Mouse (Mus musculus) liver, adult (tissue): ENCODE results near the gene Nop16.

ENCODE experiments used
- GATA4 ChIP-seq: IDR thresholded peaks from 2 replicates; pipeline ENCODE4 v1.6.1; 2014; ENCODE audit warnings: mild to moderate bottlenecking, low read length; ENCODE audit not compliant: insufficient replicate concordance

Nop16 gene

DNA sequence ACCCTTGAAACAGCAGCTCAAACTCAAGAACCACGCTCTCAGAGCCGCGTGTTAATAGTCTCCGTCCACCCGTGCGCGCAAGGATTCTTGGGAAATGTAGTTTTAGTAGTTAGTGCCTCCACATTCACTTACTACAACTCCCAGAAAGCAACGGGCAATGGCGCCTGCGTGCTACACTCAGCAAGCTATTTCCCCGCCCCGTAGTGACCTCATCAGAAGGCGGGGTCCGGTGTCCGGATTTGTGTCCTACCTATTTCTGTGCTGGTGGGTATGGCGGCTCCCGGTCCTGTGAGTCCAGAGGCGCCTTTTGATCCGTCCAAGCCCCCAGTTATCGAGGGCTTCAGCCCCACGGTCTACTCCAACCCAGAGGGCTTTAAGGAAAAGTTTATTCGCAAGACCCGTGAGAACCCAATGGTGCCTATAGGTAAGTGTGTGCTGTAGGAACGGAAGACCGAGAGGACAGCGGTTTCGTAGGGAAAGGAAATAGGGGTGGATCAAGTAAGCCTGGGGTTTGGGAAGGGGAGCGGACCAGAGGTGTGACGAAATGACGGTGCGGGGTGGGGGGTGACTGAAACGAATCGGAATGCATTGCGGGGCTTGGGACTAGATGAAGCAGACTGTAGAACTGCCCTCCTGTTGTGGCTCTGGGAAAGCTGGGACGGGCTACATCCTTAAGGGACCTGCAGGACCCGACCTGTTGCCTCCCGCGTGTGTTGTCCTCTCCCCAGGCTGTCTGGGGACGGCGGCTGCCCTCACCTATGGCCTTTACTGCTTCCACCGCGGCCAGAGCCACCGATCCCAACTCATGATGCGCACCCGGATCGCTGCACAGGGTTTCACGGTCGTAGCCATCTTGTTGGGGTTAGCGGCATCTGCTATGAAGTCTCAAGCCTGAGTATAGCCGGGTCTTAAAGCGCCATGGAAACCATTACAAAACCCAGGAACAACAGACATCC, at the start of gene Nop16, which contains the start of gene Higd2a:
Gene Nop16 (minus strand): TSS at position 95 of the 956 bp plus-strand sequence.
Gene Higd2a (plus strand): TSS at position 212 of the 956 bp plus-strand sequence.
- no peak for TF ChIP-seq GATA4

DNA sequence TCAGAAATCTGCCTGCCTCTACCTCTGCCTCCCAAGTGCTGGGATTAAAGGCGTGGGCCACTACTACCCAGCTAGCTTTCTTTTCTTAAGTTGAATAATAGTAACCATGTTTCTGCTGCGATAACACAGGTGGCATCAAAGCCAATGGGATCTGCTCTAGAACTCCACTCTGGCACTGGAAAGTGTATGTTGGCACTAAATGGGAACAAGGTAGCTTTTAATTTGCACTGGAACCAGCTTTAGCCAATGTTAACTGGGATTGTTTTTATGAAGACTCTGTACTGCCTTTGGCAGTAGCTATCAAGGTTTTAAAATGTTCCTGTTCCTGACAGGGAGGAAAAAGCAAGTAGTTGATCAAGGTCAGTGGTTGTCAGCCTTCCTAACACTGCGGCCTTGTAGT, 45.1 kb upstream of the Nop16 start:
- no peak for TF ChIP-seq GATA4

DNA sequence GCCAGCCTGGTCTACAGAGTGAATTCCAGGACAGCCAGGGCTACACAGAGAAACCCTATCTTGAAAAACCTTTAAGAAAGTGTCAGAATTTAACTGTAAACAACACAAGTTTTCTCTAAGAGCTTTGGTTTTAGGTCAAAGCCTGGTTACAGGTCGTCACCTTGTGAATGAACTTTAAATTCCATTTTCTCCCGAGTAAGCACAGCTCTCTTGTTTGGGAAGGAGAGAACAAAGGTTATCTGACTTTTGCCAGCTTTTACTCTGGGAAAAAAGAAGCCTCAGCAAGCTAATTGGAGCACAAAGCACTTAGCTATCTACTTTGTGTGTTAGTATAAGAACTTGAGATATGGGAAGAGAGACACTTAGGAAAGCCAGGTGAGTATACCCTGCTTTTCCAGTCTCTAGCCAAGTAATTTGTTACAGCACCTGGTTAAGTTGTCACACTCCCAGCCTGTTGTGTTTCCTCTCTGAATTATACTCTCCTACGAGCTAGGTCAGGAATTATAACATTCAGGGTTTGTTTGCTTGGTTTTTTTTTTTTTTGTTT, 42.9 kb upstream of the Nop16 start:
- no peak for TF ChIP-seq GATA4

DNA sequence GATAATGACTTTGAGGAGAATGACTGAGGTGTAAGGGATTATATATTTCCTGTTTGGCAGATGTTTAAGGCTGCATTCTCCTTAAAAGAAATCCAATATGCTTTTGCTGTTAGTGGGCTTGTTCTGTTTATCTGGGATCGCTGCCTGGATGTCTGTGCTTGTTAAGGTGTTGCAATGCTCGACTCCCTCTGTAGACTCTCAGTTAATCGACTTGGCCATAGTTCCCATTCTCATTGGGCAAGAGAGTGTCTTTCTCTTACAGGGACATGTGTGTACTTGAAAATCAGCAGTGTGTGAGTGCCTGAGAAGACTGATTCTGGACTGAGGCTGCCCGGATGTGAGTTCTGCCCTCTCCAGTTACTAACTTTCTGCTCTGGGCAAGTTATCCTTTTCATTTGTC, 39.2 kb upstream of the Nop16 start:
- no peak for TF ChIP-seq GATA4

DNA sequence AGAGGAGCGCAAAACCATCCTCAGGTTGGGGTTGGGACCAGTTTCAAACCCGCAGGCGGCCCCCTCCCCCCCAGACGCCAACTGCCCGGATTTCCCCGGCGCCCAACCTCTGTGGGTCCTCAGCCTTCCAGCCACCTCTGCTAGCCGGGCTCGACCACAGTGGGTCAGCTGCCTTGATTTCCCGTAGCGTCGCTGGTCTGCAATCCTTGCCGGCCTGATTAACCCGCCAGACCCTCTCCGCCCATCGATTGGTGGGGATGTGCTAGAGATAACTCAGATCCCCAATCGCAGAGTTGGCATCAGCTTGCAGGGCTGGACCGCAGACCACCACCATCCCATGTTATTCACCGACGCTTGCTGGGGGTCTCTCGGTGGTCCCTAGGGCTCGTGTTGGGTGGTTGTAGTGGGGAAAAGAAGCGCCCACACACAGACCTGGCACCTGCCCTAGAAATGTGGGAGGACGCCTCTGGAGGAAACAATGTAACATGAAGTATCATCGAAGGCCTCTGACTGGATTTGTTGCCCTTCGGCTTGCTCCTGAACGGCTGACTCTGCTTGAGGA, 32.2 kb upstream of the Nop16 start:
- TF ChIP-seq GATA4 = no peak

DNA sequence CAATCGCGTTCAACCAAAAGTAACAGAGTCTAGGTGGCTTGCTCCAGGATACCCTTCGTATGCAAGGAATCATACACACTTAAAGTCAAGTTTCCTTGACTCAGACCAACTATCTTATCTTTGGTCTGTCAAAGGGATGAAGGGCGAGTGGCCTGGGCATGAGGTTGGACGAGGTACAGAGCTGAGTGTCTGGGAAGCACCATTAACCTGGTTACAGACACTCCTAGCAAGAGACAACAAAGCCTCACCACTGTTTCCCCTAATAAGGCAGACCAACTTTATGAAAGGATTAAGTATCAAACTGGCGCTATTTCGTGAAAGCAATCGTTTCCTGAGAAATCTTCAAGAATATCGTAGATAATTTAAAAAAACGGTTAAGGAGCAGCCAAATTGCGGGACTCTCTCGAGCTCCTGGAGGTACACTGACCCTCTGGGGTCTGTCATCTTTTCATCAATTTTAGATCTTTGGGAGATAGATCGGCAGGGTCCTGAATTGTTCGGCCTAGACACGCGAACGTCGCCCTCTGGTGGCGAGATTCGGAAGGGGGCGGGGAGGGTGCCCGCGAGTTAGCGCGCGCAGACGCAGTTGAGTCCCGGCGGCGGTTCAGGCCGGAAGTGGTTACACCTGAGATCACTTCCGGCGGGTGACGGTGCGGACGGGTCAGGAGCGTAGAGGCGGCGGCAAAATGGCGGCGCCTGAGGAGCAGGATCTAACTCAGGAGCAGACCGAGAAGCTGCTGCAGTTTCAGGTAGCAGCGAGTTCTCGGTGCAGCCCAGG, 31.5 kb upstream of the Nop16 start, which contains the start of gene Faf2:
Gene Faf2 (plus strand): TSS at position 630 of the 778 bp plus-strand sequence.
- no peak; the same call in 1 of the 2 replicates for TF ChIP-seq GATA4

DNA sequence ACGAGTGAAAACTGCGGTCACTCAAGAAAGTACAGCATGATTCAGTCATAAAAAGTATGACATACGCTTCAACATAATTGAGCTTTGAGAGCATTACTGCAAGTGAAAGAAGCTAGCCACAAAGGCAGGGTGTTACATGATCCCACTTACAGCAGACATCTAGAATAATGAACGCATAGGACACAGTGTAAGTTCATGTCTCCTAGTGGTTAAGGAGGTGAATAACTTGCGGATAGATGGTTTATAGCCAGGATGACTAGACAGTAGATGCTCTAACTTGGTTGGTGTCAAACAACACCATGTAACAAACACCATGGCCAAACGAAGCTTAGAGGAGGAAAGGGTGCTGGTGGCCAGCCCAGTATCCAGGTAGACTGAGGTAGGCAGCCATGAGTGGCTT, 27.1 kb upstream of the Nop16 start:
- no peak for TF ChIP-seq GATA4

DNA sequence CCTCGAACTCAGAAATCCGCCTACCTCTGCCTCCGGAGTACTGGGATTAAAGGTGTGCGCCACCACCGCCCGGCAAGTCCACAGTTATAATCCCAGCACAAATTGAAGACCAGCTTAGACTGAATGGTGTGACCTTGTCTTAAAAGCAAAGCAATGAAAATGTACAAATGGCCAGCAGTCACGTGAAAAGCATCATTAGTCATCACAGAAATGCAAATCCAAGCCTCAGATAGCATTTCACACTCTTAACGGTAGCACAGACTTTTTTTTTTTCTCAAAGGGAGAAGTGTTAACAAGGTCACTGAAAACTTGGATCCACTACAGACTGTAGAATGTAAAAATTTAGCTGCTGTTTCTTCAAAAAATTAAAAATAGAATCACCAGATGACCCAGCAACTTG, 26.4 kb upstream of the Nop16 start:
- TF ChIP-seq GATA4 = no peak

DNA sequence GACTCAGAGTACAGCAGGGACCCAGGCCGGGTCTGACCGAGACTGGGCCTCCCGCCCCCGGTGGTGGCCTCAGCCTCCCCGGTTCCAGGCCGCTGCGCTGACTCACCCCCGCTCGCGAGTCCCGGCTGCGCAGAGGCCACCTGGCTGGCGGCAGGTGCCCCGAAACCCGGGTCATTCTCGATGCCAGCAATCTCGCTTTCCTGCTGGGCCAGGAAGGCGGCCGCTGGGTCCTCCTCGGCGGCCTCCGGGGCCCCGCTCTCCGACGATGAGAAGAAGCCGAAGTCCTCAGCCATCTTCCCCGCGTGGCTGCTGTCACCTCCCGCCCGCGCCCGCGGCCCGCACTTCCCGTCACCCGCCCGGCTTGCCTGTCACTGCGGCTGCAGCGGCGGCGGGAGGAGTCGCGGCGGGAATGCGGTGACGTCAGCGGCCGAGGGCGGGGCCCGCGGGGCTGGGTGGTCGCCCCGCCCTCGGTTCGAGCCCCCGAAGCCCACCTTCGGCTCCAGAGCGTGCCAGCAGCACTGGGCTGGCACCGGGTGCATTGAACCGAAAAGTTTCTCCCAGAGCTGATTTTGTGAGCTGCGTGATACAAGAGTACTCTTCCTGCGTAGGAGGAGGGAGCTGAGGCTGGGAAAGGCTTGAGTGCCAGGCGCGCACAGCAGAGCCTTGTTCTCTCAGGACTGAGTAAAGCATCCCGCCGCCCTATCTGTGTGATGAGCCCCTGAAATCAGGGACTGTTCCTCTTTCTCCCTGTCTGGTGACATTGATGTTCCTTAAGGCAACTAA, 21.3 kb upstream of the Nop16 start, which contains the start of gene Cltb:
Gene Cltb (minus strand): TSS at position 373 of the 783 bp plus-strand sequence.
- TF ChIP-seq GATA4 = no peak

DNA sequence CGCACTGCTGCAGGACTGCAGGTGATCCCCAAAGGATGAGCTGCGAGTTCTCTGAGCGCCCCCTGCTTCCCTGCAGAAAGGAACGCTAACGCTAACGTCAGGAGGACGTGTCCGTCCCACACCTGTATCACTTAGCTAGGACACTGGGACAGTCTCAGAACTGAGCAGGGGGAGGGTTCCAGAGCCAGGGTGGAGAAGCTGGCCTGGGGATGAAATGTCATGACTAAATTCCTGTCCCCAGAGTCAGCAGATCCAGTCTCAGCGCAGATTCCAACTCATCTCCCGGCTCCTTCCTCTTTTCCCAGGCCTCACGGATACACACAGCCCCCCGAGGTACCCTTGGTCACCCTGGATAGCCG, 20.7 kb upstream of the Nop16 start:
- TF ChIP-seq GATA4 = no peak

DNA sequence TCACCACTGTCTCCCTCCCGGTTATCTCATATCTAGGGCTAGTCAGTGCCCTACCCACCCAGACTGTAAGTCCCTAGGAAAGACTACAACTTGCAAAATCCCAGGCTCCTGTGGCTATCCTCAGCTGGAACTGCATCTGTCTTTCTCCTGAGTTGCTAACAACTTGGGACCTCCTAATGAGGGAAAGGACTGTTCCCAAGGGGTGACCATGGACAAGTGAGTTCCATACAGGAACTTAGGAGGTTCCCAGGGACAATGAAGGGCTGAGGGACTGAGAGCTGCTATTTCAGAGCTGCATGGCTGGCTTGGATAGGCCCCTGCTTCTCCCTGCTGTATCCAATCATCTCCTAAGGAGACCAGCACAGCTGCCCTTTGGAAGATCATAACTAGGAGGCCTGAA, 19.4 kb upstream of the Nop16 start:
- no peak for TF ChIP-seq GATA4

DNA sequence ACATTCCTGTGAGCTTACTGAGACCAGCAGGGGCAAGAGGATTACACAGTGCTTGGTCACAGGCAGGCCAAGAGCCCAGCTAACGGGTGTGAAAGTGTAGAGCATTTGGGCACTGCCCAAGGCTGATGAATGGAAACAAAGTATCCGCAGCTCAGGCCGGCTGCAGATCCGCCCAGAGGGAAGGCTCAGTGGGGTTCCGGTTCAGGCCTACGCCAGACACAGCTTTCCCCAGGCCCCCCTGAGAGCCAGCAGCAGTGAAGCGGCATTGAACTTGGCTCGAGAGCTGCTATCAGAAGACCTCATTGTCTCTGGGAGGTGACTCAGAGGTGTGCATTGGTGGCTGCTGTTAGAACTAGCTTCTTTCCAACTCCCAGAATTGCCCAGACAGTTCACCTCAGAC, 18.8 kb upstream of the Nop16 start:
- no peak for TF ChIP-seq GATA4

DNA sequence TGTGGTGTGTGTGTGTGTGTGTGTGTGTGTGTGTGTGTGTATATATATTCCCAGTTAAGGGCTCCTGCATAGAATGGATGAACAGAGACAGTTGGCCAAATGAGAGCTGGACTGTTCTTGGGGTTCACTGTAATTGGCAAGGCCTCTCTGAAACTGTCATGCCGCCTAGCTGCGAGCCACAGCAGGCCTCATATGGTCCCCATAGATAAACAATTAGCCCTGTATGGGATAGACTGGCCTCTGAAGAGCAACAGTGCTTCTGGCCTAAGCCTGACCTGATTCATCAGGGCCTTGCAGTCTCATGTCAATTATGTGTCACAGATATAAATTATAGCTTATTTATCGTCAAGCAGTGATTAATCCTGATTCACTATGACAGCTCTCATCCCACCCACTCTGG, 18.1 kb upstream of the Nop16 start:
- no peak for TF ChIP-seq GATA4

DNA sequence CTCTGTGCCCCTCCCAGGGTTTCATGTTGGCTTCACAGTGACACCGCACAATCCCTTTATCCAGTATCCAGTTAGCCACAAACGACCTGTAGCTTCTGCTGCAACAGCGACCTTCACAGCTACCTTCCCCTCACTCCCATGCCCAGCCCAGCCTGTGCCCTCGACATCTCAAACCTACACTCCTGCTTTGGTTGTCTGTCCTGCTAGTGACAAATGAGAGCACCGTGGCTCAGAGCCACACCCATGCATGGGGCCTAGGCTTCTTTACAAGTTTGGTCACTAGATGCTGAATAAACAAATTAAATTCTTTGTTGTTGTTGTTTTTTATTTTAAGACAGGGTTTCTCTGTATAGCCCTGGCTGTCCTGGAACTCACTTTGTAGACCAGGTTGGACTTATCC, 17.3 kb upstream of the Nop16 start:
- no peak for TF ChIP-seq GATA4
